Mouse (Mus musculus): ENCODE data around the gene Pcolce2.

The Pcolce2 gene

GRCm38 (mm10) chr9:95637271-95638181 is at the start of gene Pcolce2:
Gene Pcolce2 (plus strand): TSS chr9:95637601.
- no peak for DNase-seq

- DNase-seq, result no peak
Measured at GRCm38 (mm10) chr9:95588070-95588469, 49.3 kb upstream of the Pcolce2 start.

GRCm38 (mm10) chr9:95594291-95594690 is 43.1 kb upstream of the Pcolce2 start:
- DNase-seq, result no peak

- no peak for DNase-seq
Measured at GRCm38 (mm10) chr9:95597466-95598178, 39.8 kb upstream of the Pcolce2 start.

GRCm38 (mm10) chr9:95598179-95598721 is 39.2 kb upstream of the Pcolce2 start:
- no peak for DNase-seq

GRCm38 (mm10) chr9:95599399-95599798 is 38.0 kb upstream of the Pcolce2 start:
- no peak for DNase-seq

- no peak for DNase-seq
Measured at GRCm38 (mm10) chr9:95602849-95603248, 34.6 kb upstream of the Pcolce2 start.

- DNase-seq, result no peak
Measured at GRCm38 (mm10) chr9:95603316-95603715, 34.1 kb upstream of the Pcolce2 start.

GRCm38 (mm10) chr9:95607196-95607595 is 30.2 kb upstream of the Pcolce2 start:
- DNase-seq, result no peak

- DNase-seq, result no peak
Measured at GRCm38 (mm10) chr9:95612246-95612768, 25.1 kb upstream of the Pcolce2 start.

GRCm38 (mm10) chr9:95613426-95614127 is 23.8 kb upstream of the Pcolce2 start:
- DNase-seq, result no peak

- DNase-seq, result peak; percentile 47
Measured at GRCm38 (mm10) chr9:95614861-95615615, 22.4 kb upstream of the Pcolce2 start.

GRCm38 (mm10) chr9:95615961-95616360 is 21.4 kb upstream of the Pcolce2 start:
- DNase-seq, result no peak

GRCm38 (mm10) chr9:95618572-95618971 is 18.8 kb upstream of the Pcolce2 start:
- peak; percentile 30 for DNase-seq

GRCm38 (mm10) chr9:95624072-95624471 is 13.3 kb upstream of the Pcolce2 start:
- DNase-seq, result no peak

- no peak for DNase-seq
Measured at GRCm38 (mm10) chr9:95628439-95628948, 8.9 kb upstream of the Pcolce2 start.

- peak; percentile 46 for DNase-seq
Measured at GRCm38 (mm10) chr9:95629561-95629960, 7.8 kb upstream of the Pcolce2 start.

GRCm38 (mm10) chr9:95636395-95636794 is 1.0 kb upstream of the Pcolce2 start:
- no peak for DNase-seq

- no peak for DNase-seq
Measured at GRCm38 (mm10) chr9:95639919-95640318, 2.5 kb downstream of the Pcolce2 start.

- DNase-seq, result no peak
Measured at GRCm38 (mm10) chr9:95645926-95646325, 8.5 kb downstream of the Pcolce2 start.

GRCm38 (mm10) chr9:95653363-95653762 is 16.0 kb downstream of the Pcolce2 start:
- no peak for DNase-seq

GRCm38 (mm10) chr9:95654356-95654755 is 17.0 kb downstream of the Pcolce2 start:
- no peak for DNase-seq

Measured in lung, postnatal 14 days (tissue).